Mouse (Mus musculus): ENCODE results near the gene Zfp512.
"Not testable (repeated sequence)": the region's sequence is repeated elsewhere in the genome, so short reads cannot be mapped to it uniquely, and the experiment has no call there.

The Zfp512 gene

DNA sequence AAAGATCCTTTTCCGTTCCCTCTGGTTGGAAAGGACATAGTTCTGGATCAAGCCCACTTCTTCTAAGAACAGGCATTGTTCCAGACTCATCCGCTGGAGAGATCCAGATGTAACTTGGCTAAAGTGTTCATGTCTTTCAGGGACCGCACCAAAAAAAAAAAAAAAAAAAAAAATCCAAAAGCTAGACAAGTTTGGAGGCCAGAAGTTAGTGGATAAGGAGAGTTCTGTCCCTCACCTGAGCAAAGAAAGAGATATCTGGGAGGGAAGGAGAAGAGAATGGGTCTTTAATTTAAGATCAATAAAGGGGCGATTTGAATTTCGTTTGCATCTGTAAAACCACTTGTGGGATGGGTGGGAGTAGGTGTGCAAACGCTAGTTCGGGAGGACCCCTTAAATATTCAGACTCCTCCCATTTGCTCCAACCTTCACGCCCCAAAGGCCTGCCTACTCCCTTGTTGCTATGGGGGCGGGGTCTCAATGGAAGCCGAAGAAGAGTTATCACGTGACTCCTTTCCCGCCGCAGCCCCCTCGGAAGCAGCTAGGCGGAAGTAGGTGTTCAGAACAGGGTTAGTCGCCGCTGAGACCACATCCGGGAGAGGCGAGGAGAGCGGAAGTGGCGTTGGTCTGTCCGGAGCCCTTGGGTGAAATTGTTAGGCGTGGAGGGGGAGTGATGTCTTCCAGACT is at the start of gene Zfp512:
Zfp512 (plus strand) TSS at position 554 of the 684 bp plus-strand sequence.
- DNase-seq (ENCODE audit: low spot score in 2 of 2) = peak; percentile 86 to 93

DNA sequence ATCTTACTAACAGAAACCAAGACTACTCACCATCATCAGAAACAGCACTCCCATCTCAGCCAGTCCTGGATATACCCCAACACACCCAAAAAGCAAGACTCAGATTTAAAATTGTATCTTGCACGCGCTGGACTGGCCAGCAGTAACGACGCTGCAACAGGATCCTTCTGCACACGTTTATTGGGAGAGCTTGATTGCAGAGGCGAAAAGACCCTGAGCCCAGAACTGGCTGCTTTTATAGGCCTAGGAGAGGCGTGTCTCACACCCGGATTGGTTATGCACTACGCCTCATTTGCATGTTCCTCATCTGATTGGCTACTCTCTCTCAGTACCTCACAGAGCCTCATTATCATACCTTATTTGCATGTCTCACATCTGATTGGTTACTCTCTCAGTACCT is 17.5 kb upstream of the Zfp512 start:
- not testable (repeated sequence) for DNase-seq (ENCODE audit: low spot score in 2 of 2)

DNA sequence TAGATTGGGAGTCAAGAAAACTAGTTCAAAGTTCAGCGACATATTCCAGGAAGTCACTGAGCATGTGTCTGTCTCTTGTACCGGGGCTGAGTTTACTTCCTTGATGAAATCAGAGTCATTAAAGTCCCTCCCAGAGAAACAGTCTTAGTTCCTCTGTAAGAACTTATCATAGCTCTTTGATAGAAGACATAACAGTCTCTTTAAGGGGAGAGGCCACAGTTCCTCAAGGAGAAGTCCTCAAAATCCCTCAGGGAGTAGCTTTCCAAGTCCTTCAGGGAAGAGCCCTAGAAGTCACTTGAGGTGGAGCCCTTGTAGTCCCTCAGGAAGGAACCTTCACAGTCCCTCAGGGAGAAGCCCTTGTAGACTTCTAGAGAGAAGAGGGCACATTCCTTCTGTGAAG is 895 bp upstream of the Zfp512 start:
- no peak for DNase-seq (ENCODE audit: low spot score in 2 of 2)

DNA sequence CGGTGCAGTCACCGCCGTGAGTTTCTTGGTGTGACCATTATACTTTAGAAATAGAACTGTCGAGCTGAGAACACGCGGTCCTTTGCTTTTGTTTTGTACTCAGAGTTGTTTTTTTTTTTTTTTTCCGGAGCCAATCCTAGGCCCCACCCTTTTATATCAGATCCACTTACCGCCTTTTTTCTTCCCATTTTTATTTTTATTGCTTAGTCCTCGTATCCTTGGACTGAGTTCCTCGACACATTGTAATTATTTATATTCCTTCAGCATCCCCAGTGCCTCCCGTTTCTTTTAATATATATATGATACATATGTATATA is 289 bp downstream of the Zfp512 start:
- DNase-seq (ENCODE audit: low spot score in 2 of 2) = no peak

DNA sequence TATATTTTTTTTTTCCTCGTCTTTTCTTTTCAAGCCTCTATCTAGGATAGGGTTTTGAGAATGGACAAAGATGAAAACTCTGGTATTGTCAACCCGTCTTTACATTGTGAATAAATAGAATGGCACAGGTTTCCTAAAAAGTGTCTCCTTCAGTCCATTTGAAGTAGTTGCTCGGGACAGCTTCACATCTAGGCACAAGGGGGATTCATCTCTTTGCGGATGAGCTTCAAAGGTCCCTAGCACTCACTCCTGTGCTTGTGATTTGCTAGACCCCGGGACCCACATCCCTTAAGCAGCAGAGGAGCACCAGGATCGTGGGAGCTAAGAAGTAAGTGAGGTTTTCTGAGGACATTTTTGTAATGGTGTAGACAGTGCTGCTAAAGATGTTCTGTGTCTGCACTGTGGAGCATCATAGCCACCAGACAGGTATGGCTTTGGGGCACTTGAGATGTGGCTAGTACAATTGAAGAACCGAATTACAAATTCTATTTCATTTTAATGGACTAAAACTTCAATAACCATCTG is 717 bp downstream of the Zfp512 start:
- DNase-seq (ENCODE audit: low spot score in 2 of 2) = no peak

DNA sequence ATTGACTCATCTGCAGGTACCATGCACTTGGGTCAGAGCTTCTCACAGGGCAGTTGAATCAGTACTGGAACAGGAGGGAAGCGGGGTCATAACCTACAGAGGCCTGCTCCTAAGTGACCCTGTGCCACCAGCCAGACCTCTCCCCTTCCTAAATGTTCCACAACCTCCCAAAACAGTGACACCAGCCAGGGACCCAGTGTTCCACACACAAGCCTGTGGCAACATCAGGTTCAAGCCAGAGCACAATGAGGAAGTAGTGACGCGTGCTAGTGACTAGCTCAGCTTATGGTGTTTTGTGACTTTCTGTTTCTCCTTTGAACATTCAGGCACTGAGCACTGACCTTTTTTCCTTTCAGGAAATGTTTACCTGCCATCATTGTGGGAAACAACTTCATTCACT is 15.6 kb downstream of the Zfp512 start:
- no peak for DNase-seq (ENCODE audit: low spot score in 2 of 2)

DNA sequence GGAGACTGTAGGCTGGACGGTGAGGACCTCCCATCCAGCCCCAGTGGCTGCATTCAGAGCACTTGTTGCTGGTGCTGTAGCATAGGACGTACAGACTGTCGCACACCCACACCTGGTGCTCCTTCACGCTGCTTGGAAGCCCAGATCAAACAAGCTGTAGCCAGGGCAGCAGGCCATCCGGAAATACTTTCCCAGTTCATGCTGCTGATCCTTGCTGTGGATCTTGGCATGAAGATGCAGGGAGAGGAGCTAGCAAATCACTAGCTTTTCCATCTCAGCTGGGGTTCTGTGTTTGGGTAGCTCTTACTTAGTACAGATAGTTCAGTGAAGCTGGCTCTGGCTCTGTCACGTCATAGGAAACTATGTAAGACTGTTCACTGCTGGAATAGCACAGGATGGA is 17.5 kb downstream of the Zfp512 start:
- no peak for DNase-seq (ENCODE audit: low spot score in 2 of 2)

DNA sequence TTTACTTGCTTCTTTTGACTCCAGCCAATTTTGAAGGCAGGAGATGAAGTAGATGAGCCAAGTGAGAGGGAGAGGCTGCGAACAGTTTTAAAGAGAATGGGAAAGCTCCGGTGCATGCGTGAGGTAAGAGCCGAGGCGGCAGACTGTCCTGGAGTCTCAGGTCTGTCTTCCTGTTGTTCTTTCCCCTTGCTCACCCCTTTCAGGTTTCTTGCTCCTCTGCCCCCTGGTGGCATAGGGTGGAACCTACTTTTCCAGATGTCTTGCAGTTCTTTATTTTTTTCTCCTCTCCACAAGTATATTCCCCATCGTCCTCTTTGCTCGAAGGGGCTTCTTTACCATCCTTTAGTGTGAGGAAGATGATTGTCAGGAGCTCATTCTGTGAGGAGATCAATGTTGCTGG is 18.1 kb downstream of the Zfp512 start:
- DNase-seq (ENCODE audit: low spot score in 2 of 2) = peak in 1 of 2 experiments; percentile 49

DNA sequence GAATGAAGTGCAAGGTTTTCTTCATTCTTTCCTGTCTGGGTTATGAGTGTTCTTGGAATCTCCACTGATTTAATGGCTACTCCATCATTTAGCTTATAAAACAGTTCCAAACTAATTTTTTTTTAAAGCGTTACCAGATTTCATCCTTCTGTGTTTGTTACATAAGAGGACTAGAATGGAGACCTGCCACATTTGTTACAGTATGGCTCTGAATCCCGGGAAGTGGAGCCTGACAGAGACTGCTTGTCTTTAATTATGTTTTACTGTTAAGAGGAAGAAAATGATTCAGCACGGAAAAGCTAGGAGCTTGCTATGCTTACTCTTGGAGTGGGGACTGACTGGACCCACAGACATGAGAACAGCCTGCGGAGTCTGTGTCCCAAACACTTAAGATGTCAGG is 28.3 kb downstream of the Zfp512 start:
- DNase-seq (ENCODE audit: low spot score in 2 of 2) = no peak

DNA sequence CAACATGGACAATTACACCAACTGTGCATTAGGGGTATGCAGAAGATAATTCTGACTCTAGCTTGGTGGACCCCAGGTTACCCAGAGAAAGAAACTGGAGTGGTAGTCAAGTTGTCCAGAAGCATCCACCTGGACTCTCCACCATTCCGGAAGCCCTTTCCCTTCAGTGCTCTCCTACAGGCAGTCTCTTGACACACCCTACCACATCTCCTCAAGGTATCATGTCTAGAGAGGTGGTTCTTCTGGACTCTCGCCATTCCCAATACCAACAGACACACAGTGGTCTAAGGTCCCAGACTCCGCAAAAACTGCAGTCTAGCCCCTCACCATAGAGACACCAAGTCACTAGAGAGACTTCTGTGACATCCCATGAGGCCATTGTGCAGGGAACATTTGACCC is 33.2 kb downstream of the Zfp512 start, which contains the start of gene 4930548H24Rik:
4930548H24Rik (plus strand) TSS at position 301 of the 400 bp plus-strand sequence.
- DNase-seq (ENCODE audit: low spot score in 2 of 2) = no peak

DNA sequence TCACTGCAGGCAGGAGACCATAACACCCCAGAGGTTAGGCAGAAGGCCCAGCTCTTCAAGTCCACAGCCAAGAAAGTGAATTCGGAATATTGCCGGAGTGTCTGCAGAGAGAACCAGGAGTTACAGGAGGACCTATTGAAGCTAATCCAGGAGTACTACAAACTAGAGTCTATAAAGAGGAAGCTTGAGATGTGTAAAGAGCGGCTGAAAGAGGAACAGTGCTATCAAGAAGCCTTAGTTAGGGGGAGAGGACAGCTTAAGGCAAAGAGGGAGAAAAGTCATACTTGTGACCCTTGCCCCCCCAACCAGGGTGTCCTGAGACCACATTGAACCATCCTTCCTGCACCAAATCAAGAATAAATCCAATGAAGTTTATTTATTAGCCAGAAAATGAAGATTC is 35.7 kb downstream of the Zfp512 start:
- DNase-seq (ENCODE audit: low spot score in 2 of 2) = no peak

DNA sequence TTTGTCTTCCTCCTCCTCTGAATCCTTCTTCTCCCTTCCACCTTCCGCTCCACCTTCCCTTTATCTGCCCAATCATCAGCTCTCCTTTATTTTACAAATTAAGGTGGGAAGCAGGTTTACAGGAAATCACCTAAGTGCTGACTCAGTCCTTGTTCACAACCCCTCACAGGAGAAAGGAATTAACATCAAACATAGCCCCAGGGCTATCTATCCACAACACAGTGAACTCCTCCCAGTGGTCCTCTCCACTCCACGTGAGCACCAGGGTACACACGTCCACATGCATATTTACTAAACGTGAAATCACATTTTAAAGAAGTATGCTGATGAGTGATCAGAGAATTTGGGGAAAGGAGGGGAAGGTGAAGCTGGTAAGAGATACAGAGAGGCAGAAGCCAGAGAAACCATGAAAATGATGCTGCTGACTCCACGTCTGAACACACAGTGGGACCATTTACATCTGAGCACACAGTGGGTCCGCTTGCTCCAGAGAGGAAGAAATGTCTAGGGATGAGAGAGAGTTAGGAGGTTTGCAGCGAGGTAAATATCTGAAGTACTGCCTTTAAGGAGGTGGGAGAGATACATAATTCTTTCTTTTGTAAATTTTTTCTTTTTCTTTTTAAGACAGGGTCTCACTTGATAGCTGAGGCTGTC is 37.0 kb downstream of the Zfp512 start:
- DNase-seq (ENCODE audit: low spot score in 2 of 2) = no peak

DNA sequence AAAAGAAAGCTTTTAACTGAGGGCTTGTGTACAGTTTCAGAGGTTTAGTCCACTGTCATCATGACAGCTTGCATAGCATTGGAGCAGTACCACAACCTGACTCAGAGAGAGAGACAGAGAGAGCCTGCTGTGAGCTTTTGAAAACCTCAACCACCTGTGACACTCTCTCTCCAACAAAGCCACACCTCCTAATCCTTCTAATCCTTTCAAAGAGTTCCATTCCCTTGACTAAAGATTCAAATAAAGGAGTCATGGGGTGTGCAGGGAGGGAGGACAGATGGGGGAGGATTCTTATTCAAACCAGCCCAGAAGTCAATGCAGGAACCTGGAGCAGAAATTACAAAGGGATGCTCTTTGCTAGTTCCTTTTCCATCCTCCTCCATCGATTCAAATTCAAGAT is 39.8 kb downstream of the Zfp512 start:
- DNase-seq (ENCODE audit: low spot score in 2 of 2) = no peak

DNA sequence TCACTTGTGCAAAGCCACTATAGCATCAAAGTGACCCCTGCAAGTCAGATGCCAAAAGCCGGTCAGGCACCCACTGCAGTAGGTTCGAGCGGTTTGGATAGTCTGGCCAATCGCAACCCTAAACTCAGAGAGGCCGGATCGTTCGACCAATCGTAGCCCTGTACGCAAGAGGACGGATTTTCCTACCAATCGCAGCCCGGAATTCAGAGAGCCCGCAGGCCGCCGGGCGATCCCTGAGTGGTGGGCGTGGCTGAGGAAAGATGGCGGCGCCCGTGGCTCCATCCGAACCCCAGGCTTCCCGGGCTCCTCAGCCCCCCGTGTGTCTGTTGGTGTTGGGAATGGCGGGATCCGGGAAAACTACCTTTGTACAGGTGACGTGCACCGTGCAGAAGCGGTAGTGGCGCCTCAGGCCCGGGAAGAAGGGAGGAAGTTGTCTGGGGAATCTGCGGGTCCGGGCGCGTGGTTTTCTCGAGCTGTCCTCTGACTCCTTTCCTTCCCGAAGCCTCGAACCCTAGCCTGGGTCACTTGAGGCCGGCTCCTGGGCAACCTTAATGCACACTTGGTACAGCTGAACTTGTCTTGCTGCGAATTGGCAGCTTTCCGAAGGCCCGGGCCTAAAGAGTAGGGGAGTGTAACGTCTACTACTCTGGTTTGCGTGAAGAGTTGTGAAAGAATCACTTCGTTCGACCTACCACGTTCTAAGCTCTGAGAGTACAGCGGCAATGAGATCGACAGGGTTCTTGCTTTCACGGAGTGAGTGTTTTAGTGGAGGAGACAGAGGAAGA is 42.5 kb downstream of the Zfp512 start, which contains the start of gene Gpn1:
Gpn1 (plus strand) TSS at position 229 of the 785 bp plus-strand sequence.
- DNase-seq (ENCODE audit: low spot score in 2 of 2) = peak; percentile 84 to 91

DNA sequence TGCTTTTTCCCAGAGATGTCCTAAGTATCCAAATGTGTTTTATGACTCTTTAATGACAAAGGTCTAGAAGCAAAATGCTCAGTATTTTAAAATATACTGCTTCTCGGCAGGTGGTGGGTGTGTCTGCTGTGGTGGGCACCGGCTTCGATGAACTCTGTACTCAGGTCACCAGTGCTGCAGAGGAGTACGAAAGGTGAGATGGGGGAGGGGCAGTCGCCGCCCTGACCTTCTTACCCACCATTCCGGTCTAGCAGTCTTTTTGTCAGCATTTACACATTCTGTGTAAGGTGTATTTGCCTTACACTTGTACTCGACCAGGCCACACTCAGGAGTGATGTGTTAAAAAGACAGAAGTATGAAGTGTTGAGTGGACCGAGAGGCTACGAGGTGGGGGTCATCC is 52.6 kb downstream of the Zfp512 start:
- no peak for DNase-seq (ENCODE audit: low spot score in 2 of 2)

DNA sequence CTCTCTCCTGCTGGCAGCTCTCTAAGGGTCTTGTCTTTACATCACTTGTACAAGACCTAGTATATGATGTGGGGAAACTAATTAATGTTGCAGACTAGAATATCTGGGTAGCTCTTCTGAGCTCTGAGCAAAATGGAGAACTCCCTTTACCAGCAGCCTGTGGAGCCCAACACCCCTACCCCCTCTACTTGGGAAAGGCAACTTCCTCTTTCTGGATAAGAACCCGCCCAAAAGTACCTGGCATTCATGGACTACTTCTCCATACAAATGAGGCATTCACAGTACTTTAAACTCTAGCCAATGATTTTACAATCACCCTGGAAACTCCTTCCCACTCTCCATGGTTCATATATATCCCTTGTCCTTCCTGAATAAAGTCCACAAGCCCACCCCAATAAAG is 60.2 kb downstream of the Zfp512 start:
- no peak for DNase-seq (ENCODE audit: low spot score in 2 of 2)

DNA sequence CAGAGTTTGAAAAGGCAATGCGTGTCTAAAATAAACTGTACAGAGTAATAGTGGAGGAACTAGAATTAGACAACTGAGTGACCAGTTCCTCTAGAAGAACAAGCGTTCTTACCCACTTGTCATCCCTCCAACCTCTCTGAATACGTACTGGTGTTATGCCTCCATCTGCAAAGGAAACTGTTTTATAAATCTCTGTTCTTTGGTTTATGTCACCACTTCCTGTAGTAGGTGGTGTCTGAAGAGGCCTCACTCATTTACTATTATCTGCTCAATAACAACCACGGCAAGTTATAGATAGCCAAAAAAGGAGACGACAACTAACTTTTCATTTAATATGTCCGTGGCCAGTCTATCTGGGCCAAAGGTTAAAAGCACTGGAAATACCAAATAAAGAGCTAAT is 68.3 kb downstream of the Zfp512 start:
- no peak for DNase-seq (ENCODE audit: low spot score in 2 of 2)

DNA sequence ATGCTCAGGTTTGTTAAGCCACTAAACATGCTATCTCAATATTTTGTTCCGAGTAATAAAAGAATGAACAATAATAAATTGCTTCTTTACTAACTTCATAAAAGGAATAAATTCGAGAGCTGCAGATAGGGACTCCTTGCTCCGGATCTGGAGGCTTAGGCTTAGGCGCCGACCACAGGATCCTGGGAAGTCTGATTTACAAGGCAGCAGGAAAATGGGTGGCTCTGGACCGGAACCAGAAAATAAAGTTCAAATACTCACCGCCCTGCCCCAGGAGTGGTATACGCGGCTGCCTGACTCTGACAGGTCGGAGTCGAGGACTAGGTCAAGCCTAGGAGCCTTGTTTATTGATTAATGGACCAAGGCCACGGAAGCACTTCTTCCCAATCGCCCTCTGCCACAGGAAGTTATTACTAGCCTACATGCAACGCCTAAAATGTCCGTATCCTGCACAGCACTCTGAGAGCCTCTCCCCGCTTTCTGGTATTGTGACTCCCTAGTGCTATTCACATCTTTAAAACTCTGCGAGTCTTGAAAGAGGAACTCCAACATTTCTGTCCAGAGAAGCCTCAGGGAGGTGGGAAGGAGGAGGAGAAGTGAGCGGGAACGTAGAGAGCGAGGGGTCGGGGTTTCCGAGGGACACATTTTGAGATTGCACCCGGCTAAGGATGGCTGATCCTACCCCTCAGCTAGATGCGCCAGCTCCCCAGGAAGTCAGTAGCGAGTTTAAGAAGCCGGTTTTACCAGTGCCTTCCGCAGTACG is 74.3 kb downstream of the Zfp512 start, which contains the start of gene Slc4a1ap:
Slc4a1ap (plus strand) TSS at position 642 of the 763 bp plus-strand sequence.
- peak; percentile 62 to 68 for DNase-seq (ENCODE audit: low spot score in 2 of 2)

DNA sequence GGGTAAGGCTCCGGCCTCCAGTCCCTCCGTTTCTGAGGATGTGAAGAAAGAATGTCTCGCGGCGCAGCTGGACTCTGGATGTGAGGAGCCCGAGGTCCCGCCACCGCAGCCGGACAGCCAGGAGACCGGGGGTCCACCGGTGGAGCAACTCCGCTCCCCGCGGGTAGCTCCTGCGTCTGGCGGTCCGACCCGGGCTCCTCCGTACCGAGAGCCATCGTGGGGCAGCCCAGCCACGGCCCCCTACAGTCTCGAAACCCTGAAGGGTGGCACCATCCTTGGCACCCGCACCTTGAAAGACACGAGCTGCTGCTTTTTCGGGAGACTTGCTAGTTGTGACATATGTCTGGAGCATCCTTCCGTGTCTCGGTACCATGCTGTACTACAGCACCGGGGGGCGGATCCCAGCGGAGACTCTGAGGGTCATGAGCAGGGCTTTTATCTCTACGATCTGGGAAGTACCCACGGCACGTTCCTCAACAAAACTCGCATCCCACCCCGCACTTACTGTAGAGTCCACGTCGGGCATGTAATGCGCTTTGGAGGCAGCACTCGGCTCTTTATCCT is 75.0 kb downstream of the Zfp512 start:
- DNase-seq (ENCODE audit: low spot score in 2 of 2) = no peak

DNA sequence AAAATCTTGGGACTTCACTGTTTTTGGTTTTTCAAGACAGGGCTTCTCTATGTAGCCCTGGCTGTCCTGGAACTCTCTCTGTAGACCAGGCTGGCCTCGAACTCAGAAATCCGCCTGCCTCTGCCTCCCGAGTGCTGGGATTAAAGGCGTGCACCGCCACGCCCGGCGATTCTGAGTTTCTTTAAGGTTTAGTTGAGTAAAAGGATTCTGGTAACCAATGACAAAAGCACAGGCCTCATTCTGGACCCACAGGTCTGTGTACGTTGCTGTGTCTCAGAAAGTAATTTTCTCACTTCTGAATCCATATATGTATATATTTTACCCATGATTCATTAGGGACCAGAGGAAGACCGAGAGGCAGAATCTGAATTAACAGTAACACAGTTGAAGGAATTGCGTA is 75.5 kb downstream of the Zfp512 start, which contains the start of gene Supt7l:
Supt7l (minus strand) TSS at position 101 of the 400 bp plus-strand sequence.
- not testable (repeated sequence) for DNase-seq (ENCODE audit: low spot score in 2 of 2)

DNA sequence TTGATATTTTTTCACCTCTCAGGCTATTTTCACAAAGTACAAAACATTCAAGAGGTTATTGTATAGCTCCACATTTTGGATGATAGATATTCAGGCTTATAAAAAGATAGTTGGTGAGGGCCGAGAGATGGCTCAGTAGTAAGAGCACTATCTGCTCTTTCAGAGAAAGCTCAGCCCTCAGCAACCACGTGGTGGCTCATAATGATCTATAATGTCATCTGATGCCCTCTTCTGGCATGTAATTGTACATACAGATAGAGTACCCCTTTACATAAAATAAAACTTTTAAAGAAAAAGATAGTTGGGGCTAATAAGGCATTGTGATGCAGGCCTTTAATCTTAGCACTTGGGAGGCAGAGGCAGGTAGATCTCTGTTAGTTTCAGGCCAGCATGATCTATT is 76.3 kb downstream of the Zfp512 start:
- DNase-seq (ENCODE audit: low spot score in 2 of 2) = no peak
